Mouse (Mus musculus): Measurements from ENCODE around the gene Tpo. TPM values are rescaled to one million over a fixed set of nuclear protein-coding genes. Genes with fewer than 3 reads are reported as not detected.

Tpo gene
- polyA plus RNA-seq (2012): not detected in 2 replicates

GRCm38 (mm10) chr12:30132524-30132923 lies at the start of gene Tpo:
Gene Tpo (minus strand): TSS chr12:30132624.
- TF ChIP-seq GATA1 (IDR thresholded peaks at IDR 0.05; ENCODE audit: low read length): no peak

GRCm38 (mm10) chr12:30181721-30182120 lies 49.3 kb upstream of the Tpo start:
- TF ChIP-seq GATA1 (IDR thresholded peaks at IDR 0.05; ENCODE audit: low read length): no peak

GRCm38 (mm10) chr12:30179623-30180022 lies 47.2 kb upstream of the Tpo start:
- no peak for TF ChIP-seq GATA1 (IDR thresholded peaks at IDR 0.05; ENCODE audit: low read length)

GRCm38 (mm10) chr12:30177966-30178365 lies 45.5 kb upstream of the Tpo start:
- no peak for TF ChIP-seq GATA1 (IDR thresholded peaks at IDR 0.05; ENCODE audit: low read length)

GRCm38 (mm10) chr12:30177529-30177928 lies 45.1 kb upstream of the Tpo start:
- TF ChIP-seq GATA1 (IDR thresholded peaks at IDR 0.05; ENCODE audit: low read length): no peak

GRCm38 (mm10) chr12:30168491-30168890 lies 36.1 kb upstream of the Tpo start:
- no peak for TF ChIP-seq GATA1 (IDR thresholded peaks at IDR 0.05; ENCODE audit: low read length)

- no peak for TF ChIP-seq GATA1 (IDR thresholded peaks at IDR 0.05; ENCODE audit: low read length)
These were observed 32.1 kb upstream of the Tpo start for GRCm38 (mm10) chr12:30164538-30164937.

- no peak for TF ChIP-seq GATA1 (IDR thresholded peaks at IDR 0.05; ENCODE audit: low read length)
These were observed 31.6 kb upstream of the Tpo start for GRCm38 (mm10) chr12:30164005-30164404.

- TF ChIP-seq GATA1 (IDR thresholded peaks at IDR 0.05; ENCODE audit: low read length): no peak
These were observed 29.4 kb upstream of the Tpo start for GRCm38 (mm10) chr12:30161731-30162406.

GRCm38 (mm10) chr12:30160475-30160874 lies 28.1 kb upstream of the Tpo start:
- no peak for TF ChIP-seq GATA1 (IDR thresholded peaks at IDR 0.05; ENCODE audit: low read length)

- TF ChIP-seq GATA1 (IDR thresholded peaks at IDR 0.05; ENCODE audit: low read length): no peak
These were observed 27.4 kb upstream of the Tpo start for GRCm38 (mm10) chr12:30159788-30160187.

GRCm38 (mm10) chr12:30154079-30154673 lies 21.8 kb upstream of the Tpo start:
- no peak for TF ChIP-seq GATA1 (IDR thresholded peaks at IDR 0.05; ENCODE audit: low read length)

- no peak for TF ChIP-seq GATA1 (IDR thresholded peaks at IDR 0.05; ENCODE audit: low read length)
These were observed 9.7 kb upstream of the Tpo start for GRCm38 (mm10) chr12:30142085-30142484.

- TF ChIP-seq GATA1 (IDR thresholded peaks at IDR 0.05; ENCODE audit: low read length): no peak
These were observed 3.1 kb downstream of the Tpo start for GRCm38 (mm10) chr12:30129411-30129716.

GRCm38 (mm10) chr12:30128561-30129410 lies 3.6 kb downstream of the Tpo start:
- TF ChIP-seq GATA1 (IDR thresholded peaks at IDR 0.05; ENCODE audit: low read length): no peak

GRCm38 (mm10) chr12:30122347-30122746 lies 10.1 kb downstream of the Tpo start:
- TF ChIP-seq GATA1 (IDR thresholded peaks at IDR 0.05; ENCODE audit: low read length): no peak
